Mouse (Mus musculus) testis, adult 2 months (tissue): Measurements from ENCODE around the gene Atp2c2.

Experiments used
- CTCF ChIP-seq: fragments of 200-500 bp; IDR thresholded peaks from 2 replicates; pipeline ENCODE4 v1.5.1; 2012; ENCODE audit warnings: low read depth, mild to moderate bottlenecking, inconsistent platforms, low read length, moderate library complexity; ENCODE audit not compliant: control insufficient read depth, insufficient read depth, insufficient replicate concordance
- POLR2A ChIP-seq: fragments of 200-500 bp; IDR thresholded peaks from 2 replicates; pipeline ENCODE4 v1.6.1; 2012; ENCODE audit warnings: low read depth, mild to moderate bottlenecking, inconsistent platforms, low read length, moderate library complexity; ENCODE audit not compliant: control insufficient read depth

DNA sequence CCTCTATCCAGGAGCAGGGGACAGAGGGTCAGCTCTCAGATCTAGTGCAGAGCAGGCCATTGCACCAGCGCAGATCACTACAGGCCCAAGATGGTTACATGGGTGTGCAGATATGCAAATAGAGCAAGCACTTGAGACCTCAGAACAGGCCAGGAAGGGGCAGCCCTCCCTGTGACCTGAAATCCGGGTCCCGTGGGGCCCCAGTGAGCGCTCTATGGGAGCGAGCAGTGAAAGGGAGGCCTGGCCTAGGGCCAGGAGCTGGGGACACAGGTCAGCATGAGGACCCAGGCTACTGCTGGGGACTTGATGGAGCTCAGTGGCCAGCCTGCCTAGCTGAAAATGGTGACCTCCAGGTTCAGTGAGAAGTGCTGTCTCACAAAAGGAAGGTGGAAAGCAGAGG lies 56.7 kb downstream of the Atp2c2 start:
- TF ChIP-seq CTCF: no peak
- no peak for TF ChIP-seq POLR2A
